Mouse (Mus musculus): ENCODE measurements at regions not wholly inside any gene's neighbourhood (a gene's known extent, or its start where the extent isn't known, plus 50 kb on each side); places are given as distances from the start of the nearest gene placed in this dataset.
"Not testable (repeated sequence)": the region's sequence is repeated elsewhere in the genome, so short reads cannot be mapped to it uniquely, and the experiment has no call there.

DNA sequence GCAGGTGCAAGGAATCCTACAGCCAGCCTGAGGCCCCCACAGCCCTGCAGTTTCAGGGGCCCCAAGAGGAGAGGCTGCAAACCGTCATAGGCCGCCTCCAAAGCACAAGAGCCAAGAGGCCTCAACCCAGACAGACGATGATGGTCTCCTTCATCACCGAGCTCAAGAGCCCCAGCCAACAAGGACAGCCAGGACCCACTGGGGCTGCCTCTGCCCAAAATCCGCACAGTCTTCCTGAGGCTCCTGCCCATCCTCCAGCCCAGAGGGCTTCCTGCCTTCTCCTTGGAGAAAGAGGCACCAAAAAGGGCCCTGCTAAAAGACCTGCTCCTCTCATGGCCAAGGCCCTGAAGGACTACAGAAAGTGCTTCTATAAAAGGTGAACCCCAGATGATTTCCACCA lies 112.3 kb downstream of the Nus1 start:
- DNase-seq, result not testable (repeated sequence)

- DNase-seq, result no peak
These were observed 113.5 kb downstream of the Nus1 start for GRCm38 (mm10) chr10:52530846-52531245.

- DNase-seq, result no peak
These were observed 116.0 kb downstream of the Nus1 start for GRCm38 (mm10) chr10:52533278-52533892.

DNA sequence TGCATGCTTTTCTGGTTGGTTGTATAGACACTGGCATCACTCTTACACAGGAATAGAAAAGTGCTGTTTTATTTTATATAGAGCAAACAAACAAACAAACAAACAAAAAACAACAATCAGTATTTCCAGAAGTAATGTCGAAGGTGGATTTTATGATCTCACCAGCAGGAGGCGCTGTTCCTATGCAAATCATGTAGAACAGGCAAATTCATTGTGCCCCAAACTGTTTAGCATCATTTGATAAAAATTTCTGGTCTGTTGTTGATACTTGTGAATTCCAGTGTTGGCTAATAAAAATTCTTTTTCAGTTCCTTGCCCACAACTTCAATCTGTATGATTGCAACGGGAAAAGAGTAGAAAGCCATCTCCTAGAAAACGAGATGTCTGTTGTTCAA lies 116.5 kb downstream of the Nus1 start:
- DNase-seq, result peak; percentile 58

DNA sequence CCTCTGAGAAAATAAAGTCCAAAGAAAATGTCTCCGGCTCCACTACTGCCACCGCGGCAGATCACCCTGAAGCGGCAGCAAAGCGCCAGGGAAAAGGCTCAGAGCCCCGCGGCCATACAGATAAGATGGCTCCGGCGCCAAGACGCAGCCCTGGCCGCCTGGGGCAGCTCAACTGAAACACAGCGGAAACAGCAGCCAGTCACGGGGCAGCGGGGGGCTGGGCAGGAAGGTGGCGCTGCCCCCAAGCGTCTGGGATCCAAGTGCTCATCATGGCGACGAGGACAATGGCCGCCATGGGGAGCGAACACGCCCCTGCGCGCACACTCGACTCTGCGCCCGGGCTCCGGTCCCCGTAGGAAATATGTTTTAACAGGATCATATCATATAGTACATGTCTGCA lies 128.2 kb downstream of the Nus1 start:
- no peak for DNase-seq

DNA sequence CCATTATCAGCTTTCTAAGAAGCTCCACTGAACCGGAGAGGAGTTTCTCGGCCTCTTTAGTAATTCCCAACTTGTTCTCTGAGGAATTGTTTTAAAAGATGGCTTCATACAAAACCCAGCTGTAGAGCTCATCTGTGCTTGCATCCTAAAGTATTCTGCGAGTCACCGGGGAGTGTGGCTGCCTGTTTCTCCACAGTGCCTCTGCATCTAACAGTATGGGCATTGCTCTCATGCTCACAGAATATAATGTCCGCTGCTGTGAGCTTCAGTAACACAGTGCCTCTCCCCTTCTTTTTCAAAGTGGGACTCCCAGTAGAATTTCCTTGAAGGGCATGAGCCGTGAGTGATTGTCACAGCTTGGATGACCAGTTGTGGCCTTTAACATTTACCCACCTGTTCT lies 113.0 kb upstream of the Slc35f1 start:
- DNase-seq, result no peak

DNA sequence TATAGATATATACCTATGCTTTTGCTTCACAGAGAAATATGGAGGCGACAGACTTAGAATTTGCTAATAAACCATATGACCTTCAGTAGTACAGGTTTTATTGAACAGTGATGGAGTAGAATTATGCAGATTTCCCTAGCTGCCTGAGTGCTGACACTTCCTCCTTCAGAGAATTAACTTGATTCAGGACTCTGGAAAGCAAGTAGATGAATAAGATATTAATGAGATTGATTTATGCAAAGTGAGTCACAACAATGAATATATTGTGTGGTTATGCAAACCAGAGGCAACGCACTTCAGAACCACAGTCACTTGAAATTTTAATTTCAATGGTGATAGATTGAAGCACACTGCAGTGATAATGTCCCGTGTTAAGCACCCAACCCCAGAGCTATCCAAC lies 112.5 kb upstream of the Slc35f1 start:
- DNase-seq, result no peak

GRCm38 (mm10) chr10:52578238-52578832 lies 112.0 kb upstream of the Slc35f1 start:
- no peak for DNase-seq

DNA sequence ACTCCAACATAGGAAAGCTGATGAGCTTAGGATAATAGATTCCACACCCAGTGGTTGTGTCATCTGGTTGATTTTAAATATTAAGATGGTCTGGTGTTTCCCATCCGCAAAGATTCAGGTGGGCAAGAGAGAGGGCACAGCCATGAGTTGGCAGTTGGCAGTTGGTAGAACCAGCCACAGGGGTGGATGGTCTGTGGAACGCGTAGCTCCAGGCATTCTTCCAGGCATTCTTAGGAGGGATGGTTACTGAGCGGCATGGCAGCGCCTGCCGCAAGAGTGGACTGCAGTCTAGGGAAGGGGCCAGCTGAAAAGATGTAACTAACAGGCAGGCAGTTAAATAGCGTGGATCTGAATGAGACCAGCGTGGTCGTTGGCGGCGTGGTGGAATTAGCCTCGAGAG lies 96.6 kb upstream of the Slc35f1 start:
- no peak for DNase-seq
